Mouse (Mus musculus) heart, adult 2 months (tissue): ENCODE measurements around the gene E130114P18Rik.

Experiments used
- EP300 ChIP-seq: fragments of 200-500 bp; IDR thresholded peaks from 2 replicates; pipeline ENCODE4 v1.6.1; 2011; ENCODE audit warnings: low read depth, low read length, control low read depth; ENCODE audit not compliant: insufficient read depth
- POLR2A ChIP-seq: fragments of 200-500 bp; IDR thresholded peaks from 2 replicates; pipeline ENCODE4 v1.6.1; 2011; ENCODE audit warnings: mild to moderate bottlenecking, low read depth, low read length, control low read depth; ENCODE audit not compliant: insufficient read depth

DNA sequence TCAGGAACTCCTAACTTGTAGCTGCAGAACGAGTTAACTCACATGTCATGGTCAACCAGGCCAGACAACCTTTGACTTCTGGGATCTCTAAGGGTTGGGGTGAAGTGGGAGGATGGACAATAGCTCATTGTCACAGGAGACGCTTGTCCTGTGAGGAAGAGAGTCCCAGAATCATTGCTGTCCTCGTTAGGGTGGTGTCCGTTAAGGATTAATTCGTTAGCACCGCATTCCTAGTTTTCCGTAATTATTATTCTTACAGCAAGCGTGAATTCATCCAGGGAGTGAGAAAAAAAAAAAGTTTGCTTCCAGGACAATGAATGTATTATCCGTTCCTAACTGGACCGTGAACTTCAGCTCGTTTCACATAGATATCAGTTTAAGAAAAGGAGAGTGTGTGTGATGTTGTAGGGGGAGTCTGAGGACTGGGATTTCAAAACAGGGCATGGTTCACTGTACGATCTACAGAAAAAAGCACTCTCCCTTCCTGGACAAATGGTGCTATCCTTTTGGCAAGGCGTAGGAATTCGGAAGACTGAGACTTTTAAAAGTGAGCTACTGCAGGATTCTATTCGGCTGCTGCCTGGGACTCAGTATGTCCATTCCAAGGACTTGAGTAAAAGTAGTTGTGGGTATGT, 195.0 kb downstream of the E130114P18Rik start:
- TF ChIP-seq POLR2A, result no peak
- no peak for TF ChIP-seq EP300
